Mouse (Mus musculus): Measurements from ENCODE around the gene S100a5.

S100a5 gene

DNA sequence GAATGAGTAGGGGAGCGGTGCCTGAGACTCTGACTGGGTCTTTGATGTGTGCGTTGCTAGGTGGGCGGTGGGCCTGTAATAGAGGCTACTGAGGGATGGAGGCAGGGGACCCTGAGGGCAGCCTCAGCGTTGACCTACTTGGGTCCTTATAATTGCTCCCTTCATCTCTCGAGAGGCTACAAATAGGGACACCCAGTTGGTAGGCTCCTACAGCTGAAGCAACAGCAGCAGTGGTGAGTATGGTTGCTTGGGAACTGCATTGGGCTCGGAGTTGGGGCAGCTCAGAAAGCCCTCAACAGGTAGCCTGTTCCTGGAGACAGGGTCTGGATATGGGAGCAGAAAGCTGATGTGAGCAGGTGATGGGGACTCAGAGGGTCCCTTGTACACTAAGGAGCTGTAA, 8.3 kb upstream of the S100a5 start:
- DNase-seq (ENCODE audit: extremely low read depth, low read depth, low spot score): no peak

- DNase-seq (ENCODE audit: extremely low read depth, low read depth, low spot score): no peak
Measured at GRCm38 (mm10) chr3:90600458-90601195, 7.7 kb upstream of the S100a5 start.

DNA sequence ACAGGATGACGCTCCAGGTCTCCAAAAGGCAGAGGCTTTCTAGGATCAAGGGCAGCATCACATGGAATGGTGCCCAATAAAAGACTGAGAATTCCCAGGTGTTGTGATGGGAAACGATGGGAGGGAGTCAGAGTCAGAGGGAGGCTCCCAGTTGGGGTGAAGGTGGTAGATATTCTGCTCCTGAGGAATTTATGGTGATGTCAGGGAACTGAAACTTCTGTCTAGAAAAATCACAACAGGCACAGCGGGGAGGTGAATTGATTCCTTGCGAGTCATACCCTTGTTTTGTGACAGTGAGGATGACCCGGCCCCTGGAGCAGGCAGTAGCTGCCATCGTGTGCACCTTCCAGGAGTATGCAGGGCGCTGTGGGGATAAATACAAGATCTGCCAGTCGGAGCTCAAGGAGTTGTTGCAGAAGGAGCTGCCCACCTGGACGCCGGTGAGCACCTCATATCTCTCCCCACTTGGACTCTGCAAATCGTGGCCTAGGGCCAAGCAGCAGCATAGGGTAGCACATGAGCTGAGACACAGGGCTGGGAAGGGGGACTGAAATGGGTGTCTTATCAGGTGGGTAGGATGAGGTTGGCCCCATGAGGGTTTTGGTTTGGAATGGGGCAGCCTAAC, 6.7 kb upstream of the S100a5 start, which contains the start of gene Gm42674:
Gene Gm42674, plus strand, starts transcription at position 419 of the 625 bp plus-strand sequence.
- no peak for DNase-seq (ENCODE audit: extremely low read depth, low read depth, low spot score)

GRCm38 (mm10) chr3:90603623-90604022, 4.7 kb upstream of the S100a5 start, which contains the start of gene S100a4:
Gene S100a4 (plus strand): TSS chr3:90603771.
- no peak for DNase-seq (ENCODE audit: extremely low read depth, low read depth, low spot score)

GRCm38 (mm10) chr3:90604416-90604815, 3.9 kb upstream of the S100a5 start:
- DNase-seq (ENCODE audit: extremely low read depth, low read depth, low spot score): no peak

DNA sequence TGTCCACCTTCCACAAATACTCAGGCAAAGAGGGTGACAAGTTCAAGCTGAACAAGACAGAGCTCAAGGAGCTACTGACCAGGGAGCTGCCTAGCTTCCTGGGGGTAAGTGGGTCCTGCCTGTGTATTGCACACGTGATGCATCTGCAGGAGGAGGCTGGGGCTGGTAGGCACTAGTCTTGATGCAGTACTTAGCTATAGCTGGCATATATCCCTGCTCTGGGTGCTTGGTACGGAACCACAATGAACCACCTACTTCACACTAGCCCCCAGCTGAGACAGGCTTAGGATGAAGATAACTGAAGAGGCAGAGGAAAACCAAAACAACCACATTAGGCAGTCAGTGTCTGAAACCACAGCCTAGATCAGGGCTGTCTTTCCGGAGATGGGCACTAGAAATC, 3.3 kb upstream of the S100a5 start:
- DNase-seq (ENCODE audit: extremely low read depth, low read depth, low spot score): no peak

GRCm38 (mm10) chr3:90605736-90606135, 2.6 kb upstream of the S100a5 start:
- no peak for DNase-seq (ENCODE audit: extremely low read depth, low read depth, low spot score)

- no peak for DNase-seq (ENCODE audit: extremely low read depth, low read depth, low spot score)
Measured at GRCm38 (mm10) chr3:90606185-90606584, 2.1 kb upstream of the S100a5 start.

DNA sequence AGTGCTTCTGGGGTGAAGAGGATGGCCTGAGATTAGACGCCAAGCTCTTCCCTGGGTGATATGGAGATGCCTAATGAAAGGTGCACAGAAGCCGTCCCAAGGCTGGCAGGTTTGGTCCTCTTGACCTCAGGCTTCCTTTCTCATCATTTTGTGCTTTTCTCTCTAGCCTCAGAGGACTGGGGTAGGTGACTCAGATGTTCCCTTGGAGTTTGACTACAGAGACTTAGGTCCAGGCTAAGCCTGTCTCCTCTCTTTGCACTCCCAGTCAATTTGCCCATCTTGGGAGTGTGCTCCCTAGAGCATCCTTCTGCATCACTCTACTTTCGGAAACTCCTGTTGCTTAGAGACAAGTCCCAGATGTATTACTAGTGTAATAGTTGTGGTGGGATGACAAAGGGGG, 962 bp upstream of the S100a5 start:
- DNase-seq (ENCODE audit: extremely low read depth, low read depth, low spot score): no peak

DNA sequence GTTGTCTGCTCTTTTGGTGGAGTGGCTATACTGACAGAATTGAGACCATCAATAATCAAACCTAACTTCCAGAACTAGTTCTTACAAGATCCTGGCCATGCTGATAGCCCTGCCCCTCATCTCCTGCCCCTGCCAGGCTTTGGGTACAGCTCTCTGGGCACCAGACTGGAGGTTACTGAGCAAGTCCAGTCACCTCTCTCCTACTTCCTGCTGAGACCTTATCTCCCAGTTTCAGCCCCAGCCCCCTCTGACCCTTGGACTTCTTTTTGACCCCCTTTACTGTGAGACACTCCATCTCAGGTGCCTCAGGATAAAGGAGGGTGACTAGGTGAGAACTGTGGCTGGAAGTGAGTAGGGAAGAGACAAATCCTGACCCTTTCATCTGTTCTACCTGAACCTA, 779 bp downstream of the S100a5 start:
- no peak for DNase-seq (ENCODE audit: extremely low read depth, low read depth, low spot score)

- no peak for DNase-seq (ENCODE audit: extremely low read depth, low read depth, low spot score)
Measured at GRCm38 (mm10) chr3:90611494-90611893, 3.2 kb downstream of the S100a5 start.

GRCm38 (mm10) chr3:90612061-90612460, 3.7 kb downstream of the S100a5 start:
- DNase-seq (ENCODE audit: extremely low read depth, low read depth, low spot score): no peak

- DNase-seq (ENCODE audit: extremely low read depth, low read depth, low spot score): no peak
Measured at GRCm38 (mm10) chr3:90612728-90613291, 4.5 kb downstream of the S100a5 start, which contains the start of gene S100a6. Gene S100a6 (plus strand): TSS chr3:90612882.

- no peak for DNase-seq (ENCODE audit: extremely low read depth, low read depth, low spot score)
Measured at GRCm38 (mm10) chr3:90613461-90614147, 5.3 kb downstream of the S100a5 start.

DNA sequence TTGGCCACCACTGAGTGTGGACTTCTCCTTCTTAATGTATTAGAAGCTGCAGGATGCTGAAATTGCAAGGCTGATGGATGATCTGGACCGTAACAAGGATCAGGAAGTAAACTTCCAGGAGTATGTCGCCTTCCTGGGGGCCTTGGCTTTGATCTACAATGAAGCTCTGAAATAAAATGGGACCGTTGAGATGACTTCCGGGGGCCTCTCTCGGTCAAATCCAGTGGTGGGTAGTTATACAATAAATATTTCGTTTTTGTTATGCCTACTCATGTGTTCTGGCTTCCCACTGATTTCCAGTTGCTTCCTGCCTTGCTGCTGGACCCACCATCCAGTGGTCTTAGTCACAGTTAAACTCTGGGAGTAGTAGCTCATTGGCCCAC, 5.8 kb downstream of the S100a5 start:
- no peak for DNase-seq (ENCODE audit: extremely low read depth, low read depth, low spot score)

DNA sequence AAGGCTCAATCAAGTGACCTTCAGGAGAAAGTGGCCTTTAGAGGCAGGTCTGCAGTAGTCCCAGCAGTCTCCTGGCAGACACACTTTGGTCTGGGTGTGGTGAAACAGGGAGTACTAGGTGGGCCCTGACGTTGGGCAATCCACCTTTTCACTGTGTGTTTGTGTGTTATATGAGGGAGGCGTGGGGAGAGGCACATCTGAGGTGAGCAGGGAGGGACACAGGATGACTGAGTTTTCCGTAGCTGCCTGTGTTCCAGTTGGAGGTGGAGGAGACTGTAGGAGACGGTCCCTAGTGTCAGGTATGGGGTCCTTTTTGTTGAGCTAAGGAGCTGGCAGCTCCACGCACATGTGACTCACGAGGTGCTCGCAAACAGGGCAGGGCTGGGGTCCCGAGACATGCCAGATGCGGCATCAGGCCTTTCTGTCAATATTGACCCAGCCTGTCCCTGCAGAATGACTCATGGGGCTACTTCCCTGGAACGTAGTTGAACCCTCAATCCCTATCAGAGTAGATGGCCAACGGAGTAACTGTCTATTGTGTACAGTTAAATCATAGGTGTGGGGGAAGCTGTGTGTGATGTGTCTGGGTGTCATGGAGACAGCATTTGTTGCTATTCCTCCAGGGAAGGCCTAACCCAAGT, 6.4 kb downstream of the S100a5 start:
- no peak for DNase-seq (ENCODE audit: extremely low read depth, low read depth, low spot score)

GRCm38 (mm10) chr3:90615415-90615814, 7.1 kb downstream of the S100a5 start:
- no peak for DNase-seq (ENCODE audit: extremely low read depth, low read depth, low spot score)

DNA sequence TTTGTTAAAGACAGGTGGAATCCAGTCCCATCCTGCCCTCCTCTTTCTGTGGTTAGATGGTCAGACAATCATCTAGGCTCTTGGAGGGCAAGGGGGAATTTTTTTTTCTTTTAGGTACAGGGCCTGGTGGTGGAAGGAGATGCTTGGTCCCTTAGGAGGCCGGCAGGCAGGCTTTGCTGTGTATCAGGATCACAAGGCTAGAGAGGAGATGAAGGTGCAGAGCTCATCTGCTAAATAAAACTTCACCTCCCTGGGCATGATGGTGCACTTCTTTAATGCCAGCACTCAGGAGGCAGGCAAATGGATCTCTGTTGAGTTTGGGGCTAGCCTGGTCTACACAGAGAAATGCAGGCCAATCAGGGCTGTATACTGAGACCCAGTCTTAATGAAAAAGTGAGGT, 7.6 kb downstream of the S100a5 start:
- no peak for DNase-seq (ENCODE audit: extremely low read depth, low read depth, low spot score)

- DNase-seq (ENCODE audit: extremely low read depth, low read depth, low spot score): no peak
Measured at GRCm38 (mm10) chr3:90617586-90617985, 9.3 kb downstream of the S100a5 start.

- no peak for DNase-seq (ENCODE audit: extremely low read depth, low read depth, low spot score)
Measured at GRCm38 (mm10) chr3:90621552-90621951, 13.2 kb downstream of the S100a5 start.

DNA sequence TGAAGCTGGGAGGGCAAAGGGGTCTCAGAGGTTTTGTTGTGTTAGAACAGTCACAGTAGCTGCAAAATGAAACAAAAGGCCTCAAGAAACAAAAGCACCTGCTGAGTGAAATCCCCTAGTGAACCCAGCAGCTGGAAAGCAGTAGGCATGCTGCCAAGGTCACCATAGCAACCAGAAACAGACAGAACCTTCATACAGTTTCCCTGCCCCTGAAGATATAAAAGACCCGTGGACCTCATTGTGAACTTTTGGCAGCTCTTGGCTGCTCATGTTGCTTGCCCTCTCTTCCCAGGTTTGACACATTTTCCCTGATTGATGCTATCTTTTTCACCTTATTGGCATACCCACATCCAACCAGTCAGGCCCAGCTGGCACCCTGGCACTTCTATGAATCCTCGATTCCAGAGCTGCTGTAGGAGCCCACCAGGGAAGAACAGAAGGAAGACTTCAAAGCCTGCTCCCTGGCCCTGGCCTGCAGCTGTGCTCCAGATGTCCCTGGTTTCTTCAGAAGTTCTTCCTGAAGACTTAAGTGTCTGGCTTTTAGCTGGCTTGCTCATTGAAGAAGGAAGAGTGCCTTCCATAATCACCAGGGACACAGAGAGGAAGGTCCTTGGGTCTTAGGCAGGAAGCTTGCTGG, 15.2 kb downstream of the S100a5 start:
- DNase-seq (ENCODE audit: extremely low read depth, low read depth, low spot score): no peak
